Mouse (Mus musculus): ENCODE data around the gene Hnrnpab.

The Hnrnpab gene

DNA sequence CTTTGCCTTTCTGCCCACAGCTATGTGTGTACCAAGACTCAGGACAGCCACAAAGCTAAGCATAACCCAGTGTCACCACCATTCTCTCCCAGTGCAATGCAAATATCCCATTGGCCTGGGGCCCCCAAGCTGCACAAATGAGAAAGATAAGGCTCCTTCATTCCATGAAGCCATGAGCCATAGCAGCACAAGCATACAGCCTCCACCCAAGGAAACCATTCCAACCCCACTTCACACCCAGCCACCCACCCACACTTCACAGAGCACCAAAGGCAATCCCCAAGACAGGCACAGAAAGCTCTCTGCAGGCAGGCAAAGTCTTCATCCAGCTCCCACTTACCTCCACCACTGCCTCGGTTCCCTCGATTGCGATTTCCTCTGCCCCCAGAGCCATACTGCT lies 4.4 kb downstream of the Hnrnpab start:
- no peak for DNase-seq

GRCm38 (mm10) chr11:51597553-51597952 lies 9.1 kb downstream of the Hnrnpab start:
- DNase-seq = no peak

DNA sequence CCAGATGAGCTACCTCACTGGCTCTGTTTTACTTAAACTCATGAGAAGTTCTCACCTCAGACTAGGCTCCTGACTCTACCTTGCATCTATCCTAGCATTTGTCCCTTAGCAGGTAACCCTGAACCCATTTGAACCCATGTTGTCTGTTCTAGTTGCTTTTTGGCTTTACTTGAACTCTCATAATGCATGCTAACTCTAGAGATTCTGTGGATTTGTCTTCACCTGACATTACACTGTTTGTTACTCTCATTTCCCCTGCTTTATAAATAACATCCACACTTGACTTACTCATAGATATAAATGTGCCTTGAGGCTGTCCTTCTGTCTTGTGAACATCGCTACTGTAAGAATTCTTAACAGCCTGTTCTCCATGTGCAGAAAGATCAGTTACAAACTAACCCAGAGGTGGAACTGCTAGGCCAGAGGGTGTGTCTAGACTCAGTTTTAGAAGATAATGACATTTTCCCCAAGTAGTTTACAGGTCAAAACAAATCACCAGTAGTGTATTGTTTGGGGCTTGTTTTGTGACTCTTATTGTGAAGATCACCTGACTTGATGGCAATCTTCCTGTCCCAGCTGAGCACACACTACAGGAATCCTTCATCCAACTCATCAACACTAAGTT lies 11.1 kb downstream of the Hnrnpab start:
- DNase-seq = no peak

DNA sequence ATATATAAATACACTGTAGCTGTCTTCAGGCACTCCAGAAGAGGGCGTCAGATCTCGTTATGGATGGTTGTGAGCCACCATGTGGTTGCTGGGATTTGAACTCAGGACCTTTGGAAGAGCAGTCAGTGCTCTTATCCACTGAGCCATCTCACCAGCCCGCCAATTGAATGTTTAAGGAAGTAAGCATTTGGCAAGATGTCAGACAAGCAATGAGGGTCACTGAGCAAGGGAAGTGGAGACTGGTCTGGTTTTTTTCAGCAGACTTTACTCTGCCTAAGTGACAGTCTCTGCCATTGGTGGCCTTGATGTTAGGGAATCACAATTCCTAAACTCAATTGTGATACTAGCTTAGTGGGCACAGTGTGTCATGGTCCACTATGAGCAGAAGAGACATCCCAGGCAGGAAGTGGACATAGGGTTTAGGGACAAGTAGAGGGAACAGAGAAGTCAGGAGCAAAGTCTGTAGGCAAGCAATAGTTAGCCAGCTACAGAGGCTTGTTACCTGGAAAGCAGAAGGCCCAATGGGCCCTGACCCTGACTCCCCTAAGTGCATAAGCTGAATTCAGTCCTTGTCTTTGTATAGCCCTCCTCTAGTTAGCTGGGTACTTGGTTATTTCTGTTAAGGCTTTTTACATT lies 11.8 kb downstream of the Hnrnpab start:
- no peak for DNase-seq

- peak; percentile 88 for DNase-seq
Measured at GRCm38 (mm10) chr11:51593849-51594248, 12.8 kb downstream of the Hnrnpab start.

- no peak for DNase-seq
Measured at GRCm38 (mm10) chr11:51593368-51593767, 13.3 kb downstream of the Hnrnpab start.

GRCm38 (mm10) chr11:51591915-51592314 lies 14.7 kb downstream of the Hnrnpab start:
- peak; percentile 86 for DNase-seq

DNA sequence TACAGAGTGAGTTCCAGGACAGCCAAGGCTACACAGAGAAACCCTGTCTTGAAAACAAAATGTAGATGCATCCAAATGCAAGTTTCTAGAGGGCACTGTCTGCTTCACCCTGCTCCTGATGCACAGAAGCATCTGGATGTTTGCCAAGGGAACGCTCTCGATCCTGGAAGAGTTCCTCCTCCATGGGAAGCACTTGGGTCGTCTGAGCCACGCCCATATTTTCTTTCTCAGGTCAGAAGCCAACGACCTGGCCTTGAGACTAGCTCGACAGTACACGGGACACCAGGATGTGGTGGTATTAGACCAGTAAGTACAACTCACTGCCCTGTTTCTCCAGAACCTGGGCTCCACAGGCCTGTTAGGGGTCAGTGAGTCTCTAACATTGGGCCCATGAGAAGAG lies 15.5 kb downstream of the Hnrnpab start:
- DNase-seq = peak; percentile 92

DNA sequence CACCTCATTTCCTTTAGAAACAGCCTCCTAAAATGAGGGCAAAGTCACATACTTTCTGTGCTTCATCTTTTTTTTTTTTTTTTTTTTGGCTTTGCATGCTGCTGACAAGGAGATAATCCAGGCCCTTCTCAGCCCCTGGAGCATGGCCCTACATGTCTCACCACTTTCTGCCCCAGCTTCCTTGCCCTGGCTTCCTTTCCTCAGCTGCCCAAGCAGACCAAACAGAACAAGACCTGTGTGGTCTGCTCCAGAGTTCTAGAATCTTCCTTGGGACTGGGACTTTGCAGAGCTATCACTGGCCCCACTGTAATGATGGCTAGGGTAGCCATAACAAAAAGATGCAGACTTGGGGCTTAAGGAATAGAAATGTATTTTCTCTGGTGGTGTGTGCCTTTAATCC lies 16.6 kb downstream of the Hnrnpab start:
- peak; percentile 87 for DNase-seq

- no peak for DNase-seq
Measured at GRCm38 (mm10) chr11:51588833-51589232, 17.8 kb downstream of the Hnrnpab start.

DNA sequence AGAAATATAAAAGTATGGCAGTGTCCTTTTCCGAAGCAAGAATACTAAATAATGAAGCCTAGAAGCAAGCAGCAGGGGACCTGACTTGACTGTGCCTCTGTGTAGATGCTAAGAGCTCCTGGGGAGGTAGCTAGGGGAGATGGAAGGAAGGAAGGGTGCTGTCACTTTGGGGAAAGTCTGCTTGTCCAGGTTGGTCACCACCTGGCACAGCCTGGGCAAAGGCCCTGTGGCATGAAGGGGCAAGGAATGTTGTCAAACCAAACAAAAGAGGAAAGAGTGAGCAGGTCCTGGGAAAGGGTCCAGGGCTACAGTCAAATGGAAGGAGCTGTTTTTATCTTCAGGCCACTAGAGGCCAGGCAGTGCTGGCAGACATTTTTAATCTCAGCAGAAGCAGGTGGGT lies 19.6 kb downstream of the Hnrnpab start:
- peak; percentile 87 for DNase-seq

- DNase-seq = peak; percentile 90
Measured at GRCm38 (mm10) chr11:51586411-51586810, 20.2 kb downstream of the Hnrnpab start.

DNA sequence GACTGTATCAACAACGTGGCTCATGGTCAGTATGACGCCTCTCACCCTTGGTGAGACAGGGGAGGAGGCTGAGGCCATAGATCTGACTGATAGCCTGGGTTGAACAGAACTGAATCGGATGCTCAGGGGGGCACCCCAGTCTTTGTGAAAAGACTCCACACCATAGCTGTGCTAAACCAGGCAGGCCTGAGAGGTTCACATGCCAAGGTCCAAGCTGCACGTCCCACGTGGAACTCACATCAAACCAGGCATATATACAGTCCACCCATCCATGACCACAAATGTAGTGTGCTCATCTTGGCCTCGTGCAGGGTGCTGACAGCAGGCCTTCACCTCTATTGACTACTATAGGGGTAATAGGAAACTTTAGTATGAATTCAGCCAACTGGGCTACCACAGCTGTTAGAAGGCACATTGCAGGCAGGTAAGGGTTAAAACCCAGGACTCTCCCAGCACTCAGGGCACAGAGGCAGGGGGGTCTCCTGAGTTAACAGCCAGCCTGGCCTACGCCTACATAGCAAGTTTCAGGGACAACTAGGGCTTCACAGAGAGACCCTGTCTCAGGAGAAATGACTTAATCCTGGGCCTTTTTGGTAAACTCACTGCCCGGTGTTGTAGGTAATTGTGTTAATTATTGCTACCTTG lies 20.9 kb downstream of the Hnrnpab start:
- peak; percentile 90 for DNase-seq

GRCm38 (mm10) chr11:51584431-51585248 lies 22.0 kb downstream of the Hnrnpab start, which contains the start of gene Phykpl:
Phykpl (plus strand) TSS chr11:51584757.
- peak; percentile 100 for DNase-seq

DNA sequence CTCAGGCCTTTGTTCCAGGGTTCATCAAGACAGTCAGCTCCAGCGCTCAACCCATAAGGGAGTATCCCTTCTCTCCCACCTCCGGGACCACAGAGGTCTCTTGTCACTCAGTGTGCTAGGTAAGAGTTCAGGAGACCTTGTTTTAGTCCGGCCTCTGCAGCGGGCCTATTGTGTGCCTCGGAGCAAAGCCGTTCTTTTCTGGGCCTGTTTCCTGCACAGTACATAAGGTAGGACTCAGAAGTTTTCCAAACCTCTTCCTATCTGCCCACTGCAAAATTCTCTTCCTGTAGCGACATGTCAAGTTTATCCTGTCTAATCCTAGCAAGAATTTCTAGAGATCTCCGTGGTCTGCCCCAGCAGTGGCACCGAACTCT lies 22.6 kb downstream of the Hnrnpab start:
- DNase-seq = peak; percentile 94

DNA sequence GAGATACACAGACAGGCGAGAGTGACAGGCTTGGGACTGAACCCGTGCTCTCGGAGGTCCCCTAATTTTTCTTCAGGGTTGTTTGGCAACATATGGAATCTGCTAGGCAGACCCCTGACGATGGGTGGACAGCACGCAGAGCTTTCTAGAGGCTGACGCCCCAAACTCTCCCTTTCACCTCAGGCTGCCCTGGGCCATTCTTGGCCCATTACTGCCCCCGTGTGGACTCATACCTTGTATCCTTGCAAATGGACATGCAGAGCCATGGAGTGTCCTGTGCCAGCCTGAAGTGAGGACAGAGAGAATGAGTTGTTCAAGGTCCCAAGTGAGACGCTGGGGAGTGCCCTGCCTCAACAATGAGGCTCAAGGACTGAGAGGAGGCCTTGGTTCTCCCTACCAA lies 23.9 kb downstream of the Hnrnpab start:
- DNase-seq = peak; percentile 96

DNA sequence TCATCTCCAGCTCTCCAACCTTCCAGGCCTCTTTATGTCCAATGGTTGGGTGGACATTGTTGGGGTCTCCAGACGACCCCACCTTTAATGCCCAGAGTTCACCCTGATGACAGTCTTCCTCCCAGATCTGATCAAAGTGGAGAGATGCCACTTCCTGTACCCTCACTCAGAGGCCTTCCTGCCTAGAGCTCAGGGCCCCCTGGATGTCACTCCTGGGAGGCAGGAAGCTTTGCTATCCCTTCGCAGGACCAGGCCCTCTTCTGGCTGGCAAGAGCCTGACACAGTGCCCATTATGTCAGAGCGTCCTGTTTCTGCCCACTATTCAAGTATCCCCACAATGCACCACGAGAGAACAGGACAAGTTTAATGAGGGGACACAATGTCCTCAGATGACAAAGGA lies 27.6 kb downstream of the Hnrnpab start:
- no peak for DNase-seq

GRCm38 (mm10) chr11:51577587-51577986 lies 29.1 kb downstream of the Hnrnpab start:
- no peak for DNase-seq

DNA sequence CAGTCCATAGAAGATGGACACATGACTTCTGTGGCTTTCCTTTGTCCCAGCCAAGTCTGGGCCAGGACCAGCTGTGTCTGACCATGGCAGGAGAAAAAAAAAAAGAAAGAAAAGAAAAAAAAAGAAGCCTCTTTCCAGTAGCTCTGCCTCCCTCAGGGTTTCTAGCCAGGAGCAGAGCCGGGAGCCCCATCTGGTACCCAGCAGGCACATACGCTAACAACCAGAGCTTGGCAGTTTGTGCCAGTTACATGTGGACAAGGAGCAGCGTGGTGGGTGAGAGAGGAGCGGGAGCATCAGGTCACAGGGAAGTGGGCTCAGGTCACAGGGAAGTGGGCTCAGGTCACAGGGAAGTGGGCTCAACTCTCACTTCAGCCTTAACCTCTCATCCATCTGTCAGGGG lies 30.2 kb downstream of the Hnrnpab start:
- no peak for DNase-seq

- DNase-seq = peak; percentile 92
Measured at GRCm38 (mm10) chr11:51568801-51569200, 37.8 kb downstream of the Hnrnpab start.

DNA sequence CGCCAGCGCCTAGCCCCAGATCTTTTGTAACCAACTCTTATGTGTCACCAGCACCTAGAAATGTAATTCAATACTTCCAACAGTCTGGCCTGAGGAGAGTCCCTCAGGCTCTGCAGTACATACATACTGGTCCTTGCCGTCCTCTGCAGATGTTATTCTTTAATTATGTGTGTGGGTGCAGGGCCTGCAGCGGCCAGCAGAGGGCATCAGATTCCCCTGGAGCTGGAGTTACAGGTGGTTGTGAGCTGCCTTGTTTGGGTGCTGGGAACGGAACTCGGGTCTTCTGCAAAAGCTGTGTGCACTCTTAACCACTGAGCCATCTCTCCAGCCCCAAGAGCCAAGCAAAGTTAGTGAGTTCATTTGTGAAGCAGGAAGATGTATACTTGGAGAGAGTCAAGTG lies 40.7 kb downstream of the Hnrnpab start:
- no peak for DNase-seq

DNA sequence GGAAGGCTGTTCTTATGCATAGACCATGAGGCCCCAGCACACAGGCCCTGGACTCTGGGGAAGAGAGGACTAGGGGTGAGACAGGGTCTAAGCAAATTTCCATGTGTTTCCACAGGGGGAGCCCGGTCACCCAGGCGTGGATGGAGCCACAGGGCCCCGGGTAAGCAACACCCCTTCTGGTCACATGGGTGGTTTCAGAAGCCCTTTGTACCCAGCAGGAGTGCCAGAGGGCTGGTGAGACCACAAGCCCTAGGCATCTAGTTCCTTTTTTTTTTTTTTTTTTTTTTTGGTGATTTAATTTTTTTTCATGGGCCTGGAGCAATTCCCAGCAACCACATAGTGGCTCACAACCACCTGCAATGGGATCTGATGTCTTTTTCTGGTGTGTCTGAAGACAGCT lies 41.6 kb downstream of the Hnrnpab start:
- DNase-seq = peak; percentile 93

DNA sequence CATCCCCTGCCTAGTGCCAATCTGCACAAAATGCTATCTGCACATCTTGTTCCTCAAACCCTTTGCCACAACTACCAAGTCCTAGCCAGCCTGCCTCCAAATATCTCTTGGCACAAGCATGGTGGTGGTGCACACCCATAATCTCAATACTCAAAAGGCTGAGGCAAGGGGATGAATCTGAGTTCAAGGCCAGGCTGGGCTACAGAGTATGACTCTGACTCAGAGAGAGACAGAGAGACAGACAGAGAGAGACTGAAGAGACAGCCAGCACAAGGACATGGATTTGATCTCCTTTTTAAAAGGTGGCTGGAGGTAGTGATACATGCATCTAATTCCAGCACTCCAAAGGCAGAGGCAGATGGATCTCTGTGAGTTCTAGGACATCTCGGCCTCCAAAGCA lies 43.4 kb downstream of the Hnrnpab start:
- DNase-seq = no peak

GRCm38 (mm10) chr11:51555066-51555465 lies 51.6 kb downstream of the Hnrnpab start:
- DNase-seq = peak; percentile 75

Measured in heart, adult 11 months (tissue).